Comparison of ENCODE assay signal across 7 mouse cellular contexts in genomic region chr8:94916311-94916959, GRCm38 (mm10). TPM values are rescaled to one million over a fixed set of nuclear protein-coding genes. Genes with fewer than 3 reads are reported as not detected.
DNase-seq lines count a peak whose midpoint lies in the region; ATAC-seq lines count a peak whose summit lies in the region.

No protein-coding gene starts in this region.

- ATAC-seq in neural tube, embryonic 11.5 days (ENCODE audit: insufficient read depth, low FRiP score, low TSS enrichment) = no peak
- no peak for ATAC-seq in forebrain, embryonic 12.5 days (ENCODE audit: low FRiP score)
- ATAC-seq in liver, embryonic 13.5 days (ENCODE audit: low read depth) = no peak

- H3K36me3 ChIP-seq in neural tube, embryonic 11.5 days (ENCODE audit: control insufficient read depth, insufficient read depth, low read length) = no peaks in the 10 kb centered on the region
- no peaks in the 10 kb centered on the region for H3K36me3 ChIP-seq in forebrain, embryonic 12.5 days (replicated peaks)
- no peaks in the 10 kb centered on the region for H3K36me3 ChIP-seq in liver, embryonic 13.5 days

- H3K4me2 ChIP-seq in neural tube, embryonic 11.5 days (ENCODE audit: low read depth) = peak overlapping the region; percentile 81
- H3K4me2 ChIP-seq in forebrain, embryonic 12.5 days = peak overlapping the region; percentile 82
- H3K4me2 ChIP-seq in liver, embryonic 13.5 days = peak overlapping the region; percentile 96

- H3K27me3 ChIP-seq in neural tube, embryonic 11.5 days (ENCODE audit: control insufficient read depth, insufficient read depth, low read length) = peaks cover 15% of the 10 kb centered on the region
- H3K27me3 ChIP-seq in forebrain, embryonic 12.5 days = peaks cover 48% of the 10 kb centered on the region
- H3K27me3 ChIP-seq in liver, embryonic 13.5 days = peaks cover 50% of the 10 kb centered on the region

- peaks cover 17% of the 10 kb centered on the region for H3K4me1 ChIP-seq in neural tube, embryonic 11.5 days (ENCODE audit: control insufficient read depth, insufficient read depth, low read length)
- H3K4me1 ChIP-seq in forebrain, embryonic 12.5 days = peaks cover 43% of the 10 kb centered on the region
- peaks cover 69% of the 10 kb centered on the region for H3K4me1 ChIP-seq in liver, embryonic 13.5 days (replicated peaks)

- no peak overlapping the region for H3K27ac ChIP-seq in neural tube, embryonic 11.5 days (ENCODE audit: low read depth, low read length)
- H3K27ac ChIP-seq in forebrain, embryonic 12.5 days = no peak overlapping the region
- H3K27ac ChIP-seq in liver, embryonic 13.5 days = no peak overlapping the region

- 59% methylated on average over 9 of the region's 9 CpGs for WGBS in neural tube, embryonic 11.5 days
- 43% methylated on average over 9 of the region's 9 CpGs for WGBS in forebrain, embryonic 12.5 days
- 28% methylated on average over 9 of the region's 9 CpGs for WGBS in liver, embryonic 13.5 days (ENCODE audit: insufficient replicate concordance)

- no peak overlapping the region; the same call in 1 of the 2 replicates for H3K9ac ChIP-seq in neural tube, embryonic 11.5 days (ENCODE audit: low read length)
- peak overlapping the region; percentile 48; the same call in 1 of the 2 replicates for H3K9ac ChIP-seq in forebrain, embryonic 12.5 days
- H3K9ac ChIP-seq in liver, embryonic 13.5 days = peak overlapping the region; percentile 77

- no peaks in the 10 kb centered on the region for H3K9me3 ChIP-seq in neural tube, embryonic 11.5 days (ENCODE audit: control insufficient read depth, low read length)
- no peaks in the 10 kb centered on the region for H3K9me3 ChIP-seq in forebrain, embryonic 12.5 days
- H3K9me3 ChIP-seq in liver, embryonic 13.5 days (replicated peaks) = no peaks in the 10 kb centered on the region

- peak overlapping the region; percentile 72 for H3K4me3 ChIP-seq in neural tube, embryonic 11.5 days (ENCODE audit: low read depth, low read length)
- H3K4me3 ChIP-seq in forebrain, embryonic 12.5 days (replicated peaks) = peak overlapping the region; percentile 69
- peak overlapping the region; percentile 72 for H3K4me3 ChIP-seq in liver, embryonic 13.5 days (replicated peaks)

- no peak for DNase-seq in neural tube, embryonic 11.5 days (ENCODE audit: low spot score)
- DNase-seq in neural tube, embryonic 10.5 days (ENCODE audit: extremely low spot score, low spot score) = no peak
- DNase-seq in liver, embryonic 13.5 days = no peak
- DNase-seq in T-cell, adult 2 months (ENCODE audit: low spot score) = no peak
- DNase-seq in urinary bladder, postnatal 25 days (ENCODE audit: low spot score) = no peak
- no peak for DNase-seq in cerebellum, postnatal 25 days

RNA-seq across cellular contexts. Expression of gene Ccdc102a, which starts 1.5 kb away (rescaled TPM):
- 20.1 and 20.2 TPM in 2 replicates for polyA plus RNA-seq in neural tube, embryonic 11.5 days (2014; fragmentation: Nextera tagmentation; extraction: Ambion mirVana)
- polyA plus RNA-seq in forebrain, embryonic 12.5 days (2016; fragmentation: Nextera tagmentation; extraction: Ambion mirVana) = 11.8 and 15.9 TPM in 2 replicates
- 3.5 TPM in 2 replicates for polyA plus RNA-seq in liver, embryonic 13.5 days (2015; fragmentation: Nextera tagmentation; extraction: Ambion mirVana)

RNA-seq across cellular contexts. Expression of gene Adgrg5, which starts 7.1 kb away (rescaled TPM):
- polyA plus RNA-seq in neural tube, embryonic 11.5 days (2014; fragmentation: Nextera tagmentation; extraction: Ambion mirVana) = 0.31 TPM in 1 of 2 replicates, not detected in the other
- not detected in 2 replicates for polyA plus RNA-seq in forebrain, embryonic 12.5 days (2016; fragmentation: Nextera tagmentation; extraction: Ambion mirVana)
- polyA plus RNA-seq in liver, embryonic 13.5 days (2015; fragmentation: Nextera tagmentation; extraction: Ambion mirVana) = 0.43 and 0.52 TPM in 2 replicates

RNA-seq across cellular contexts. Expression of gene Dok4, which starts 40.3 kb away (rescaled TPM):
- polyA plus RNA-seq in neural tube, embryonic 11.5 days (2014; fragmentation: Nextera tagmentation; extraction: Ambion mirVana) = 16.3 and 18.5 TPM in 2 replicates
- polyA plus RNA-seq in forebrain, embryonic 12.5 days (2016; fragmentation: Nextera tagmentation; extraction: Ambion mirVana) = 22.0 and 25.1 TPM in 2 replicates
- 9.3 and 9.8 TPM in 2 replicates for polyA plus RNA-seq in liver, embryonic 13.5 days (2015; fragmentation: Nextera tagmentation; extraction: Ambion mirVana)

RNA-seq across cellular contexts. Expression of gene Adgrg1, which starts 58.1 kb away (rescaled TPM):
- 133 and 140 TPM in 2 replicates for polyA plus RNA-seq in neural tube, embryonic 11.5 days (2014; fragmentation: Nextera tagmentation; extraction: Ambion mirVana)
- 180 and 222 TPM in 2 replicates for polyA plus RNA-seq in forebrain, embryonic 12.5 days (2016; fragmentation: Nextera tagmentation; extraction: Ambion mirVana)
- polyA plus RNA-seq in liver, embryonic 13.5 days (2015; fragmentation: Nextera tagmentation; extraction: Ambion mirVana) = 42.7 and 55.6 TPM in 2 replicates

RNA-seq across cellular contexts. Expression of gene Polr2c, which starts 59.2 kb away (rescaled TPM):
- polyA plus RNA-seq in neural tube, embryonic 11.5 days (2014; fragmentation: Nextera tagmentation; extraction: Ambion mirVana) = 153 TPM in 2 replicates
- 144 and 147 TPM in 2 replicates for polyA plus RNA-seq in forebrain, embryonic 12.5 days (2016; fragmentation: Nextera tagmentation; extraction: Ambion mirVana)
- 94.5 and 95.3 TPM in 2 replicates for polyA plus RNA-seq in liver, embryonic 13.5 days (2015; fragmentation: Nextera tagmentation; extraction: Ambion mirVana)
